Mouse (Mus musculus) thymus, adult 2 months (tissue): ENCODE measurements around the gene Aknad1. TPM values are rescaled to one million over a fixed set of nuclear protein-coding genes. Genes with fewer than 3 reads are reported as not detected.

Experiments
- DNase-seq: peaks from one replicate; pipeline ENCODE4 v3.0.0; 2021
- H3K27ac ChIP-seq: fragments of 200-500 bp; 2 replicates; pipeline ENCODE4 v1.5.1; 2012; ENCODE audit warnings: low read length, control low read depth; ENCODE audit not compliant: control insufficient read depth, insufficient read depth
- H3K27me3 ChIP-seq: fragments of 200-500 bp; 2 replicates; pipeline ENCODE4 v1.6.1; 2012; ENCODE audit warnings: mild to moderate bottlenecking, low read length, moderate library complexity, mixed read lengths; ENCODE audit not compliant: control insufficient read depth, insufficient read depth
- H3K36me3 ChIP-seq: fragments of 200-500 bp; 2 replicates; pipeline ENCODE4 v1.6.1; 2012; ENCODE audit warnings: mild to moderate bottlenecking, low read length, moderate library complexity; ENCODE audit not compliant: control insufficient read depth, insufficient read depth
- H3K4me1 ChIP-seq: fragments of 200-500 bp; replicated peaks from 2 replicates; pipeline ENCODE4 v1.6.1; 2012; ENCODE audit warnings: low read length; ENCODE audit not compliant: control insufficient read depth, insufficient read depth
- H3K4me3 ChIP-seq: fragments of 200-500 bp; 2 replicates; pipeline ENCODE4 v1.5.1; 2012; ENCODE audit warnings: mild to moderate bottlenecking, low read length, control low read depth, moderate library complexity; ENCODE audit not compliant: control insufficient read depth, insufficient read depth
- CTCF ChIP-seq: fragments of 200-500 bp; IDR thresholded peaks from 2 replicates; pipeline ENCODE4 v1.5.1; 2012; ENCODE audit warnings: mild to moderate bottlenecking, control low read depth, low read length, moderate library complexity, borderline replicate concordance; ENCODE audit not compliant: control insufficient read depth, poor library complexity, insufficient read depth; ENCODE audit errors: extremely low read depth
- POLR2A ChIP-seq: fragments of 200-500 bp; IDR thresholded peaks from 2 replicates; pipeline ENCODE4 v1.6.1; 2012; ENCODE audit warnings: mild to moderate bottlenecking, low read length, control low read depth, moderate library complexity; ENCODE audit not compliant: control insufficient read depth, poor library complexity, insufficient read depth; ENCODE audit errors: extremely low read depth
- WGBS: fragments of 180-500 bp; shearing (Covaris S2); methylation state at CpG from one replicate; pipeline ENCODE4 v1.1.7; 2018; 5-methylcytosine and 5-hydroxymethylcytosine counted together
- polyA plus RNA-seq: library from polyadenylated mRNA; depleted of rRNA; stranded (reverse); fragments of >200 nt; gene quantifications from 2 replicates; pipeline ENCODE4 v1.2.3, GENCODE M21; 2012; rRNA removed

The Aknad1 gene
- polyA plus RNA-seq, 1 experiment: 0.05 TPM

DNA sequence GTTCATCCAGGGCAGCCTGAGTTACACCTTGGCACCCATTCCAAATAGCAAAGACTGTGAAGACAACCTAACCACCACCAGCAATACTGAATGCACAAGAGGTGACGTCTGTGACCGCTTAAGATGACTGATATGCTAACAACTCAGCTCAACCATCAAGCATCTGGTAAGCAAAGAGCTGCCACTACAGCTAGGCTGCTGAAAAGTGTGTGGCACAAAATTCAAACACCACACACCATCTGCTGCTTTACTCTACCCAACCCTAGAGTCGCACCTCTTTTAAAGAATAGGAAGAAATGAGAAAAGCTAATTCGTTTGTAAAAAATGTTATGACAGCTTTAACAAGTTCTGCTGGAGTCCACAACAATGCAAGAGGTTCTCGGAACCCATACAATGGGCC, 66.2 kb downstream of the Aknad1 start:
- Histone ChIP-seq H3K27me3 (no peaks in the 10 kb centered on the region), H3K27ac (no peak overlapping the region), H3K4me1 (no peaks in the 10 kb centered on the region), H3K36me3 (peaks cover 51% of the 10 kb centered on the region), H3K4me3 (no peak overlapping the region)
- DNase-seq: no peak
- 95% methylated on average over 5 of the region's 5 CpGs for WGBS
- no peak for TF ChIP-seq POLR2A
- no peak for TF ChIP-seq CTCF

DNA sequence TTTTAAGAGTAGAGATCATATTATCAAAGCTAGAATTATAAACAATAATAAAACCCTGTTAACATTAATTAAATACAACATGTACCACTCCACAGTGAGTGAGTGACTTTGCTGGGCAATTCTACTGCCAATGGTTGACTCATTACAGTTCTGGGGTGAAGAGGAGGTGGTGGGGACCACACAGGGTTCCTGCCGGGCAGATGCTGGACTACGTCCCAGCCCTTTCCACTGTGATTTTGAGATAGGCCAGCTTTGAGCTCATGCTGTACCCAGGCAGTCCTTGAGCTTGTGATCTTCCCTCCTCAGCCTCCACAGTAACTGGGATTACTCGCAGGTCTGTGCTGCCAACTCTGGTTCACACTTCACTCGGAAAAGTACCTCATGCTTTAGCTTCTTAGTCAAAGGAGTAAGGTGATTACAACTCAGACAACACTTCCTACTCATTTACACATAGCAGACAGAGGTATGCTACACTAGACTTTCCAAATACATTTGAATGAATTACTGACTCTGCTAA, 71.3 kb downstream of the Aknad1 start:
- H3K4me3 ChIP-seq: no peak overlapping the region
- H3K27ac ChIP-seq: no peak overlapping the region
- DNase-seq: no peak
- no peaks in the 10 kb centered on the region for H3K4me1 ChIP-seq
- no peaks in the 10 kb centered on the region for H3K27me3 ChIP-seq
- TF ChIP-seq POLR2A (no peak), CTCF (no peak)
- H3K36me3 ChIP-seq: peaks cover 46% of the 10 kb centered on the region
- 94% methylated on average over 4 of the region's 4 CpGs for WGBS

DNA sequence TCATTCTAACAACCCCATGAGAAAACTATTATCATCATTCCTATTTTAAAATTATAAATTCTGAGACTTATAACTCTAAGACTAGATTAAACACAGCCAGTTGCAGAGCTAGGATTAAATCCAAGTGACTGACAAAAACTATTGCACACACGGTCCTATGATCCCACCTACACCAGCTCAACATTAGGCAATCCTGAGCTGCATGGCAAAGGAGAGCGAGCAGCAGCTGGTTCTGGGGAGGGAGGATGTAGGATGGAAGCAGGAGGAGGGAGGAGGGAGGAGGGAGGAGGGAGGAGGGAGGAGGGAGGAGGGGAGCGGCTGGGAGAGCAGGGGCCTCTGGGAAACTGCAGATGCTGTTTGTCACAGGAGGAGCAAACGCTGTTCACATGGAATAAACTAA, 76.2 kb downstream of the Aknad1 start:
- TF ChIP-seq CTCF (no peak), POLR2A (no peak)
- Histone ChIP-seq H3K36me3 (peaks cover 63% of the 10 kb centered on the region), H3K4me3 (no peak overlapping the region), H3K4me1 (no peaks in the 10 kb centered on the region), H3K27ac (no peak overlapping the region), H3K27me3 (no peaks in the 10 kb centered on the region)
- no peak for DNase-seq
- WGBS: 95% methylated on average over 4 of the region's 4 CpGs

DNA sequence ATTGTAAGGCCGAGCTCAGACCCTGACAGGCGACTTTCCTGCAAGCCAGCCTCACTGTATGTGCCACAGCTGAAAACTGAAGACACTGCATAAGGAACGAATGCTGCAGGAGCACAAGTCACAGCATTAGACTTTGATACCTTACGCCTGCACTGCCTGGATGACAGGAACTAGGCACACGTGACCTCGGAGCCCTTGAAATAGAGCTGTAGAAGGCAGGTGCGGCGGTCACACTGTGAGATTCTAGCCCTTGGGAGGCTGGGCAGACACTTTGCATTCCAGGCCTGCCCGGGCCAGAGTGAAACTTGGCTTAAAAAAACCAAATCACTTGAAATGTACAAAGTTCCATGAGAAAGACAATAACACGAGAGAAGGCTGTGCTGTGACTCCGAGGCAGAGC, 91.0 kb downstream of the Aknad1 start:
- Histone ChIP-seq H3K4me1 (peaks cover 10% of the 10 kb centered on the region), H3K27ac (no peak overlapping the region), H3K36me3 (peaks cover 17% of the 10 kb centered on the region), H3K27me3 (no peaks in the 10 kb centered on the region), H3K4me3 (no peak overlapping the region)
- 73% methylated on average over 11 of the region's 11 CpGs for WGBS
- peak; percentile 37 for DNase-seq
- TF ChIP-seq CTCF: no peak
- TF ChIP-seq POLR2A: no peak

DNA sequence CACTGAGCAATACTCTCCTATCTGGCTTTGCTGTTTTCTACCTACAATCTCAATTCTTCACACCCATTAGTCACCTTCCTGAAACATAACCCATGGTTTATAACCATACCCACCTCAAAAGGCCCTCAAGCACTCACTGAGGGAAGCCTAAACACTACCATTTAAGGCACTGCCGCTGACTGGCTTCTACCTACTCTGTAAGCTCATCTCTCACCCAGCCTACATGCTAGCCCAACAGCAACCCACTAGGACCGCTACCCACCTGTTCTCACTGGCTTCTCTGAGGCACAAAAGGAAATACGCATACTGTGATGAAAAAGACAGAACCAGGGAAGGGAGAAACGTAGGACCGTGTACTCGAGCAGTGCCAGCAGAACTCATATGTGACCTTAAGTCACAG, 92.3 kb downstream of the Aknad1 start:
- H3K27ac ChIP-seq: no peak overlapping the region
- H3K36me3 ChIP-seq: peaks cover 8% of the 10 kb centered on the region
- no peaks in the 10 kb centered on the region for H3K27me3 ChIP-seq
- 92% methylated on average over 6 of the region's 6 CpGs for WGBS
- no peak overlapping the region for H3K4me3 ChIP-seq
- no peak for DNase-seq
- TF ChIP-seq CTCF (no peak), POLR2A (no peak)
- H3K4me1 ChIP-seq: peaks cover 10% of the 10 kb centered on the region

Other genes with a start within 250 kb of the Aknad1 start
- gene 1700013F07Rik, start 205.5 kb upstream of the Aknad1 start, polyA plus RNA-seq: 0.16 TPM in 1 of 2 replicates, not detected in the other
- gene 5330417C22Rik, start 203.1 kb upstream of the Aknad1 start, polyA plus RNA-seq: 1.7 and 1.8 TPM in 2 replicates
- gene Tmem167b, start 177.2 kb upstream of the Aknad1 start, polyA plus RNA-seq: 5.2 TPM in 2 replicates
- gene Taf13, start 168.0 kb upstream of the Aknad1 start, polyA plus RNA-seq: 3.0 and 4.5 TPM in 2 replicates
- 7.8 and 8.3 TPM in 2 replicates for gene Wdr47, start 148.4 kb upstream of the Aknad1 start, polyA plus RNA-seq
- gene Clcc1, start 85.7 kb upstream of the Aknad1 start, polyA plus RNA-seq: 47.5 and 51.0 TPM in 2 replicates
- 6.2 and 7.8 TPM in 2 replicates for gene Gpsm2, start 17.3 kb upstream of the Aknad1 start, polyA plus RNA-seq
- gene Stxbp3, start 100.9 kb downstream of the Aknad1 start, polyA plus RNA-seq: 10.5 and 13.2 TPM in 2 replicates
- 3.4 and 3.5 TPM in 2 replicates for gene Fndc7, start 150.3 kb downstream of the Aknad1 start, polyA plus RNA-seq
- gene Prpf38b, start 172.1 kb downstream of the Aknad1 start, polyA plus RNA-seq: 141 and 181 TPM in 2 replicates
- gene Henmt1, start 200.2 kb downstream of the Aknad1 start, polyA plus RNA-seq: 0.96 and 1.5 TPM in 2 replicates
- 2.4 and 3.1 TPM in 2 replicates for gene Gm9857, start 200.8 kb downstream of the Aknad1 start, polyA plus RNA-seq